Mouse (Mus musculus) lung, adult 2 months (tissue): ENCODE measurements around the gene Nova1. TPM values are rescaled to one million over a fixed set of nuclear protein-coding genes. Genes with fewer than 3 reads are reported as not detected.

Experiments used
- DNase-seq: peaks from one replicate; pipeline ENCODE4 v3.0.0; 2022
- H3K4me1 ChIP-seq: fragments of 200-500 bp; 2 replicates; pipeline ENCODE4 v1.6.1; 2011; ENCODE audit warnings: low read length; ENCODE audit not compliant: control insufficient read depth, insufficient read depth
- H3K4me3 ChIP-seq: fragments of 200-500 bp; replicated peaks from 2 replicates; pipeline ENCODE3; 2011; ENCODE audit warnings: low read depth, mild to moderate bottlenecking, control low read depth, low read length; ENCODE audit errors: extremely low read depth
- CTCF ChIP-seq: fragments of 200-500 bp; IDR thresholded peaks from 2 replicates; pipeline ENCODE4 v1.5.1; 2011; ENCODE audit warnings: mild to moderate bottlenecking, low read length, control low read depth; ENCODE audit not compliant: insufficient read depth
- POLR2A ChIP-seq: fragments of 200-500 bp; IDR thresholded peaks from 2 replicates; pipeline ENCODE4 v1.6.1; 2011; ENCODE audit warnings: low read depth, mild to moderate bottlenecking, control low read depth, low read length, borderline replicate concordance; ENCODE audit errors: extremely low read depth
- WGBS: fragments of 180-500 bp; shearing (Covaris S2); methylation state at CpG from one replicate; pipeline ENCODE4 v1.1.7; 2018; 5-methylcytosine and 5-hydroxymethylcytosine counted together
- polyA plus RNA-seq: library from polyadenylated mRNA; depleted of rRNA; stranded (reverse); fragments of >200 nt; gene quantifications from 2 replicates; pipeline ENCODE4 v1.2.3, GENCODE M21; 2012

The Nova1 gene
- polyA plus RNA-seq, 1 experiment = 2.1 TPM

GRCm38 (mm10) chr12:46781481-46781880, 37.2 kb downstream of the Nova1 start:
- TF ChIP-seq CTCF (no peak), POLR2A (no peak)
- DNase-seq = no peak
- H3K4me1 ChIP-seq = no peaks in the 10 kb centered on the region
- no peak overlapping the region for H3K4me3 ChIP-seq

- Histone ChIP-seq H3K4me1 (no peaks in the 10 kb centered on the region), H3K4me3 (no peak overlapping the region)
- no peak for DNase-seq
- TF ChIP-seq POLR2A (no peak), CTCF (no peak)
- WGBS = 48% methylated on average over 2 of the region's 2 CpGs
These were observed 37.7 kb downstream of the Nova1 start for GRCm38 (mm10) chr12:46780983-46781382.

GRCm38 (mm10) chr12:46759450-46759849, 59.3 kb downstream of the Nova1 start:
- TF ChIP-seq POLR2A = no peak
- TF ChIP-seq CTCF = no peak
- DNase-seq = no peak
- WGBS = 53% methylated on average over 7 of the region's 7 CpGs
- Histone ChIP-seq H3K4me1 (no peaks in the 10 kb centered on the region), H3K4me3 (no peak overlapping the region)

GRCm38 (mm10) chr12:46754325-46754848, 64.3 kb downstream of the Nova1 start:
- 65% methylated on average over 4 of the region's 4 CpGs for WGBS
- no peaks in the 10 kb centered on the region for H3K4me1 ChIP-seq
- no peak for DNase-seq
- no peak overlapping the region for H3K4me3 ChIP-seq
- TF ChIP-seq CTCF = no peak
- no peak for TF ChIP-seq POLR2A

- Histone ChIP-seq H3K4me1 (no peaks in the 10 kb centered on the region), H3K4me3 (no peak overlapping the region)
- WGBS = 62% methylated on average over 3 of the region's 3 CpGs
- DNase-seq = no peak
- TF ChIP-seq CTCF (no peak), POLR2A (no peak)
These were observed 65.6 kb downstream of the Nova1 start for GRCm38 (mm10) chr12:46753096-46753495.

- TF ChIP-seq POLR2A (no peak), CTCF (no peak)
- H3K4me1 ChIP-seq = no peaks in the 10 kb centered on the region
- no peak overlapping the region for H3K4me3 ChIP-seq
- no peak for DNase-seq
These were observed 85.5 kb downstream of the Nova1 start for GRCm38 (mm10) chr12:46733261-46733660.

- no peak for TF ChIP-seq CTCF
- H3K4me1 ChIP-seq = no peaks in the 10 kb centered on the region
- WGBS = 60% methylated on average over 1 of the region's 1 CpGs
- no peak for DNase-seq
- H3K4me3 ChIP-seq = no peak overlapping the region
These were observed 86.8 kb downstream of the Nova1 start for GRCm38 (mm10) chr12:46731943-46732342.

GRCm38 (mm10) chr12:46721914-46722313, 96.8 kb downstream of the Nova1 start:
- 71% methylated on average over 8 of the region's 8 CpGs for WGBS
- no peak for TF ChIP-seq POLR2A
- no peak for TF ChIP-seq CTCF
- no peak for DNase-seq
- Histone ChIP-seq H3K4me3 (no peak overlapping the region), H3K4me1 (no peaks in the 10 kb centered on the region)

GRCm38 (mm10) chr12:46719076-46719475, 99.7 kb downstream of the Nova1 start:
- no peak for TF ChIP-seq POLR2A
- no peak for TF ChIP-seq CTCF
- Histone ChIP-seq H3K4me1 (no peaks in the 10 kb centered on the region), H3K4me3 (no peak overlapping the region)
- WGBS = 84% methylated on average over 4 of the region's 4 CpGs
- no peak for DNase-seq

- Histone ChIP-seq H3K4me1 (no peaks in the 10 kb centered on the region), H3K4me3 (no peak overlapping the region)
- 59% methylated on average over 2 of the region's 2 CpGs for WGBS
- no peak for DNase-seq
- no peak for TF ChIP-seq CTCF
- TF ChIP-seq POLR2A = no peak
These were observed 108.6 kb downstream of the Nova1 start for GRCm38 (mm10) chr12:46710094-46710493.
